Mouse (Mus musculus): ENCODE data around the gene Gcgr.

GRCm38 (mm10) chr11:120506899-120507298 lies 23.6 kb upstream of the Gcgr start:
- TF ChIP-seq ZNF384 (IDR thresholded peaks at IDR 0.05; ENCODE audit: low read depth, low read length), result no peak
- TF ChIP-seq ZC3H11A (IDR thresholded peaks at IDR 0.05; ENCODE audit: borderline replicate concordance, low read depth, low read length), result no peak
- no peak for TF ChIP-seq HCFC1 (IDR thresholded peaks at IDR 0.05; ENCODE audit: borderline replicate concordance, insufficient read depth, low read length)
- TF ChIP-seq CHD2 (IDR thresholded peaks at IDR 0.05; ENCODE audit: low read depth, low read length), result no peak
